In the genomic region with DNA sequence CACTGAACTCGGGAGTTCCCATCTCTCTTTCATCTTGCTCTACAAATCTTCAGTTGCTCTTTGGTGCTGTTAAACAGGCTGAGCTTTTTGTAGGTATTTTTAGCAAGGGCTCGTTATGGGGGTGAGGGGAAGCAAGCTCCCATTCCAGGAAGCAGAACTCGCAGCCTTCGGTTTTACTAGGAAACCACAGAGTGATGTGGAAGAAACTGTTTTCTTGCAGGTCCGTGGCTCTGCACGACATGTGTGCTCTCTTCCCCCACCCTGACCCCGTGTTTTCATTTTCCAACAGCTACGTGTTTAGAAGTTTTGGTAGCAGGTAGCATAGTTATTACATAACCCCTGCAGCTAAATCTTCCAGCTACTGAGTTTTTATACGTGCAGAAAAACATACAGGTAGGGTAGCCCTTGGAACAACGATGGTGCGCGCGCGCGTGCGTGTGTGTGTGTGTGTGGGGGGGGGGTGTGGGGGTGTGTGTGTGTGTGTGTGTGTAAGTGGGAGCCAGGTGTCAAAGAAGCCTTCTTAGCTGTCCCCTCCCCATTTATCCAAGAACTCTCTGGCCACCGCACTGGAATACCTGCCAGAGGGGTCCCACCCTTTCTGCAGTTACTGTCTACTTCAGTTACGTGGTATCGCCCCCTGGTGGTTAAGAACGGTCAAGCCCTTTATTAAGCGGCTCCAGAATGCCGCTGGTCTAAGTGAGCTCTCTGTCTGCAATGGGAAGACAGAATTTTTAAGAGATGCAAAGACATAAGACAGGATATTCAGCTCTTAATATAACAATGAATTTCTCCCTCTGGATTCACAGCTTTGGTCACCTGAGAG, we compare ENCODE assay signal across 8 mouse cellular contexts. TPM values are rescaled to one million over a fixed set of nuclear protein-coding genes. Genes with fewer than 3 reads are reported as not detected.
DNase-seq lines count a peak whose midpoint lies in the region; ATAC-seq and TF ChIP-seq lines count a peak whose summit lies in the region.

No protein-coding gene starts in this region.

- TF ChIP-seq CTCF in C2C12 (IDR thresholded peaks at IDR 0.05; ENCODE audit: control insufficient read depth, insufficient read depth, insufficient read length) (peak; percentile 25), Patski (IDR thresholded peaks at IDR 0.05) (peak; percentile 79)
- TF ChIP-seq CTCF in kidney, adult 2 months (conservative IDR thresholded peaks at IDR 0.05; ENCODE audit: insufficient read depth, insufficient read length, low read depth, low read length), result peak; percentile 63

- peak overlapping the region; percentile 62 for H3K4me2 ChIP-seq in liver, embryonic 12.5 days

- no peak overlapping the region for H3K4me3 ChIP-seq in C2C12 (ENCODE audit: insufficient read depth, poor library complexity, severe bottlenecking)
- H3K4me3 ChIP-seq in kidney, adult 2 months (ENCODE audit: insufficient read depth, low read depth, low read length), result no peak overlapping the region
- H3K4me3 ChIP-seq in liver, embryonic 12.5 days, result peak overlapping the region; percentile 41

- peaks cover 25% of the 10 kb centered on the region for H3K27me3 ChIP-seq in C2C12 (ENCODE audit: control insufficient read depth, insufficient read depth, insufficient read length)
- H3K27me3 ChIP-seq in Patski, result peaks cover 21% of the 10 kb centered on the region
- H3K27me3 ChIP-seq in kidney, adult 2 months (replicated peaks; ENCODE audit: control insufficient read depth, insufficient read depth, low read length), result no peaks in the 10 kb centered on the region
- peaks cover 3% of the 10 kb centered on the region; the same call in 1 of the 2 replicates for H3K27me3 ChIP-seq in liver, embryonic 12.5 days (replicated peaks)

- no peak overlapping the region for H3K27ac ChIP-seq in kidney, adult 2 months (ENCODE audit: insufficient read depth, low read depth, low read length)
- H3K27ac ChIP-seq in liver, embryonic 12.5 days, result no peak overlapping the region

- H3K79me2 ChIP-seq in C2C12 (ENCODE audit: control insufficient read depth, insufficient read depth), result no peaks in the 10 kb centered on the region

- no peaks in the 10 kb centered on the region for H3K79me3 ChIP-seq in C2C12 (ENCODE audit: low read depth)

- H3K9ac ChIP-seq in liver, embryonic 12.5 days, result no peak overlapping the region

- no peaks in the 10 kb centered on the region for H3K4me1 ChIP-seq in kidney, adult 2 months (ENCODE audit: control insufficient read depth, insufficient read depth, low read length)
- peaks cover 23% of the 10 kb centered on the region for H3K4me1 ChIP-seq in liver, embryonic 12.5 days

- DNase-seq in Patski (ENCODE audit: low read depth, low spot score), result no peak
- DNase-seq in embryo, embryonic 10 days (ENCODE audit: low spot score), result peak; percentile 90
- DNase-seq in heart, adult 18-20 months, result peak; percentile 56 to 78
- peak; percentile 68 for DNase-seq in kidney, adult 2 months
- DNase-seq in neural tube, embryonic 10.5 days (ENCODE audit: extremely low spot score, low spot score), result peak; percentile 82
- DNase-seq in thymus, postnatal 0 days (ENCODE audit: low spot score), result peak; percentile 89

- no peak for TF ChIP-seq POLR2A in kidney, adult 2 months (IDR thresholded peaks at IDR 0.05; ENCODE audit: low read depth, low read length)

- peak; percentile 80 for ATAC-seq in Patski
- peak; percentile 27; the same call in 1 of the 2 replicates for ATAC-seq in liver, embryonic 12.5 days

- CTCF ChIA-PET in Patski (lab: Charles Lee), result interaction anchor here (0.6 to 1.9 kb wide), 16 partner anchors 8 to 184 kb away, joined by 3 to 17 read pairs (median 4); no protein-coding TSS in a partner anchor

- no peak overlapping the region for H3ac ChIP-seq in C2C12 (ENCODE audit: control insufficient read depth, insufficient read length, low read depth)

- H3K9me3 ChIP-seq in liver, embryonic 12.5 days (replicated peaks), result no peaks in the 10 kb centered on the region

- POLR2A ChIA-PET in Patski (lab: Charles Lee), result no interaction called here

- in situ Hi-C loops in Patski (cut with MboI; ENCODE audit: low pct_unique_long_range_greater_than_20kb), result no loop called here

- H3K36me3 ChIP-seq in C2C12 (ENCODE audit: control insufficient read depth, insufficient read depth), result no peaks in the 10 kb centered on the region
- no peaks in the 10 kb centered on the region for H3K36me3 ChIP-seq in kidney, adult 2 months (ENCODE audit: control insufficient read depth, insufficient read depth, low read length)
- H3K36me3 ChIP-seq in liver, embryonic 12.5 days, result no peaks in the 10 kb centered on the region

- 42% methylated on average over 22 of the region's 22 CpGs for WGBS in kidney, adult 2 months
- 19% methylated on average over 22 of the region's 22 CpGs for WGBS in liver, embryonic 12.5 days (ENCODE audit: insufficient replicate concordance)

TF ChIP-seq in C2C12, 6 proteins besides CTCF, POLR2A, EP300 and RAD21:
- TF ChIP-seq MYOD1 (IDR thresholded peaks at IDR 0.05; ENCODE audit: control insufficient read depth, insufficient read length, low read depth) (no peak), CEBPB (IDR thresholded peaks at IDR 0.05; ENCODE audit: low read depth) (no peak), MAX (IDR thresholded peaks at IDR 0.05) (no peak), USF1 (IDR thresholded peaks at IDR 0.05; ENCODE audit: low read depth) (no peak), MYOG (IDR thresholded peaks at IDR 0.05; ENCODE audit: control insufficient read depth, extremely low read depth, insufficient read length) (no peak), FOSL1 (IDR thresholded peaks at IDR 0.05; ENCODE audit: insufficient read depth, low read length, poor library complexity, severe bottlenecking) (no peak)

RNA-seq across cellular contexts. Expression of a gene that starts 15.5 kb away (rescaled TPM):
- polyA plus RNA-seq in C2C12 (2012; fragmentation: generic; extraction: Trizol), result 94.5 TPM
- polyA plus RNA-seq in Patski (2021), result 185 TPM
- total RNA-seq in heart, adult 18-20 months (2021), result 10 to 100 TPM; 47.2 to 58.4 TPM
- 74.5 and 89.3 TPM in 2 replicates for polyA plus RNA-seq in kidney, adult 2 months (2012; rRNA removed)
- 162 and 164 TPM in 2 replicates for polyA plus RNA-seq in liver, embryonic 12.5 days (2016; fragmentation: Nextera tagmentation; extraction: Ambion mirVana)
- 439 and 462 TPM in 2 replicates for polyA plus RNA-seq in thymus, postnatal 0 days (2015; fragmentation: Nextera tagmentation; extraction: Ambion mirVana)

RNA-seq across cellular contexts. Expression of a gene that starts 27.1 kb away (rescaled TPM):
- polyA plus RNA-seq in C2C12 (2012; fragmentation: generic; extraction: Trizol) (not detected), Patski (2021) (not detected)
- 1 to 10 TPM in 1 of 2 experiments, under 1 TPM in 1; 0.69 to 1.1 TPM for total RNA-seq in heart, adult 18-20 months (2021)
- 2.4 and 2.8 TPM in 2 replicates for polyA plus RNA-seq in kidney, adult 2 months (2012; rRNA removed)
- 4.7 and 5.0 TPM in 2 replicates for polyA plus RNA-seq in liver, embryonic 12.5 days (2016; fragmentation: Nextera tagmentation; extraction: Ambion mirVana)
- polyA plus RNA-seq in thymus, postnatal 0 days (2015; fragmentation: Nextera tagmentation; extraction: Ambion mirVana), result 4.8 and 5.4 TPM in 2 replicates

Comparison
In these comparisons a context has a peak if more than half of its experiments do, and no peak if none do; other contexts are left out.
1. CTCF ChIP-seq: peak in every context shown above with its lines; median percentile 79 in Patski; 63 in kidney, adult 2 months; 25 in C2C12.